17 mouse cellular contexts compared by ENCODE assay signal in the genomic region with DNA sequence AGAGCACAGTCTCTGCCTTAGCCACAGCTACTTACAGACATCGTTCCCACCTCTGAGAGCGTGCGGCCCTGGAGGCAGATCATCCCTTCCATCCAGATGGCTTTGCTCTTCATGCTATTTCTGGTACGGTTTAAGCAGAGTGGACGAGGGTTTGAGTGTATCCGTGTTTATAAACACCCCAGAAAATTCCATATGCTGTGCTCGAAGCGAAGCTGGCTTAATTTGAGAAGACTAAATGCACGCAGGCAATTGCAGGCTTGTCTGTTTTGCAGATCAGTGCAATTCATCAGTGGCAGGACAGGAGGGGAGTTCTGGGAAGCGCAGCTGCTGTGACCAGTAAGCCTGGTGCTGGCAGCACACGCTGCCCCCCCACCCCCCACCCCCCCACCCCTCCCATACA.
DNase-seq lines count a peak whose midpoint lies in the region; ATAC-seq and TF ChIP-seq lines count a peak whose summit lies in the region.
"Had no signal": no experiment of that assay in that cellular context is flagged by ENCODE, and none has a peak within 500 bp of the region (broad histone marks: within the 10 kb centered on the region; RNA-seq: fewer than 3 reads in every experiment).

No protein-coding gene starts in this region.

- no peaks in the 10 kb centered on the region for H3K36me3 ChIP-seq in forebrain, postnatal 0 days (ENCODE audit: insufficient read depth)
- no peaks in the 10 kb centered on the region for H3K36me3 ChIP-seq in forebrain, embryonic 15.5 days
- no peaks in the 10 kb centered on the region for H3K36me3 ChIP-seq in hindbrain, embryonic 11.5 days (ENCODE audit: control insufficient read depth, insufficient read depth, low read length)
- H3K36me3 ChIP-seq: hindbrain, embryonic 15.5 days; lung, embryonic 15.5 days had no signal

- H3K4me1 ChIP-seq in forebrain, postnatal 0 days (ENCODE audit: insufficient read depth): no peaks in the 10 kb centered on the region
- H3K4me1 ChIP-seq in forebrain, embryonic 15.5 days: no peaks in the 10 kb centered on the region
- H3K4me1 ChIP-seq in hindbrain, embryonic 11.5 days (replicated peaks; ENCODE audit: control insufficient read depth, insufficient read depth, low read length): no peaks in the 10 kb centered on the region
- H3K4me1 ChIP-seq: hindbrain, embryonic 15.5 days; lung, embryonic 15.5 days; megakaryocyte, embryonic 14.5 days had no signal

- 71% methylated on average over 11 of the region's 11 CpGs for WGBS in forebrain, postnatal 0 days
- WGBS in forebrain, embryonic 15.5 days: 79% methylated on average over 11 of the region's 11 CpGs
- 89% methylated on average over 11 of the region's 11 CpGs for WGBS in hindbrain, embryonic 11.5 days

- H3K27ac ChIP-seq in forebrain, postnatal 0 days (ENCODE audit: low read depth, low read length): no peak overlapping the region
- H3K27ac ChIP-seq in forebrain, embryonic 15.5 days (replicated peaks): no peak overlapping the region
- H3K27ac ChIP-seq in hindbrain, embryonic 11.5 days (ENCODE audit: low read depth, low read length): no peak overlapping the region
- H3K27ac ChIP-seq: hindbrain, embryonic 15.5 days; lung, embryonic 15.5 days had no signal

- peak; percentile 57 for DNase-seq in forebrain, postnatal 0 days
- DNase-seq in frontal cortex, postnatal 10 days (ENCODE audit: low spot score in 2 of 2): peak; percentile 35 to 46
- DNase-seq in left cerebral cortex, adult 18-20 months (ENCODE audit: low spot score in 2 of 2): peak; percentile 37 to 66
- peak; percentile 53 for DNase-seq in right cerebral cortex, postnatal 25 days
- DNase-seq in hindbrain, embryonic 11.5 days (ENCODE audit: low spot score): no peak
- DNase-seq in thymus, postnatal 0 days (ENCODE audit: low spot score): no peak
- DNase-seq in heart, adult 8-10 months (ENCODE audit: low spot score): no peak
- DNase-seq: adrenal gland, postnatal 36 days; cerebellum, adult 18-20 months; gastrocnemius, postnatal 14 days; thymus, postnatal 14 days had no signal

- no peak overlapping the region for H3K4me2 ChIP-seq in forebrain, postnatal 0 days (ENCODE audit: low read depth)
- no peak overlapping the region for H3K4me2 ChIP-seq in forebrain, embryonic 15.5 days (replicated peaks)
- H3K4me2 ChIP-seq in hindbrain, embryonic 11.5 days (replicated peaks; ENCODE audit: low read depth, low read length): no peak overlapping the region
- H3K4me2 ChIP-seq: hindbrain, embryonic 15.5 days; lung, embryonic 15.5 days had no signal

- H3K4me3 ChIP-seq in forebrain, postnatal 0 days (ENCODE audit: low read depth, low read length): no peak overlapping the region
- H3K4me3 ChIP-seq in forebrain, embryonic 15.5 days: no peak overlapping the region
- no peak overlapping the region for H3K4me3 ChIP-seq in hindbrain, embryonic 11.5 days (ENCODE audit: low read depth, low read length)
- H3K4me3 ChIP-seq: erythroblast, embryonic 14.5 days; hindbrain, embryonic 15.5 days; lung, embryonic 15.5 days; megakaryocyte, embryonic 14.5 days; myocyte had no signal

- no peak overlapping the region for H3K9ac ChIP-seq in forebrain, postnatal 0 days
- no peak overlapping the region for H3K9ac ChIP-seq in forebrain, embryonic 15.5 days (replicated peaks)
- no peak overlapping the region for H3K9ac ChIP-seq in hindbrain, embryonic 11.5 days (ENCODE audit: low read depth, low read length)
- H3K9ac ChIP-seq: hindbrain, embryonic 15.5 days; lung, embryonic 15.5 days had no signal

- H3K27me3 ChIP-seq in forebrain, postnatal 0 days (ENCODE audit: insufficient read depth, low read length): no peaks in the 10 kb centered on the region
- no peaks in the 10 kb centered on the region for H3K27me3 ChIP-seq in forebrain, embryonic 15.5 days
- no peaks in the 10 kb centered on the region for H3K27me3 ChIP-seq in hindbrain, embryonic 11.5 days (ENCODE audit: control insufficient read depth, insufficient read depth, low read length)
- H3K27me3 ChIP-seq: hindbrain, embryonic 15.5 days; lung, embryonic 15.5 days; megakaryocyte, embryonic 14.5 days had no signal

- ATAC-seq in forebrain, postnatal 0 days: peak; percentile 90
- no peak; the same call in 1 of the 2 replicates for ATAC-seq in forebrain, embryonic 15.5 days (replicated peaks)
- ATAC-seq in hindbrain, embryonic 11.5 days (ENCODE audit: low FRiP score): no peak

- H3K9me3 ChIP-seq in forebrain, postnatal 0 days (ENCODE audit: low read length): no peaks in the 10 kb centered on the region
- no peaks in the 10 kb centered on the region for H3K9me3 ChIP-seq in forebrain, embryonic 15.5 days
- no peaks in the 10 kb centered on the region for H3K9me3 ChIP-seq in hindbrain, embryonic 11.5 days (ENCODE audit: control insufficient read depth, low read length)
- H3K9me3 ChIP-seq: hindbrain, embryonic 15.5 days; lung, embryonic 15.5 days had no signal

- TF ChIP-seq CTCF in forebrain, postnatal 0 days (IDR thresholded peaks at IDR 0.05; ENCODE audit: low read depth): no peak

Comparison
In these comparisons a context has a peak if more than half of its experiments do, and no peak if none do; other contexts are left out.
1. DNase-seq: peak in forebrain, postnatal 0 days (single experiment), frontal cortex, postnatal 10 days (2 of 2), left cerebral cortex, adult 18-20 months (2 of 2) and right cerebral cortex, postnatal 25 days (single experiment); none in hindbrain, embryonic 11.5 days (single experiment), thymus, postnatal 0 days (single experiment) and heart, adult 8-10 months (single experiment).